In genomic region chr15:50402551-50402950, GRCm38 (mm10) we compare ENCODE assay signal across 27 mouse cellular contexts.
DNase-seq lines count a peak whose midpoint lies in the region; ATAC-seq and TF ChIP-seq lines count a peak whose summit lies in the region.
"Had no signal": no experiment of that assay in that cellular context is flagged by ENCODE, and none has a peak within 500 bp of the region (broad histone marks: within the 10 kb centered on the region; RNA-seq: fewer than 3 reads in every experiment).

No protein-coding gene starts in this region.

- no peak for DNase-seq in spleen, adult 2 months (ENCODE audit: low read depth in 1 of 2, low spot score in 2 of 2)
- no peak for DNase-seq in spleen, adult 12 weeks (ENCODE audit: low spot score)
- no peak for DNase-seq in layer of hippocampus, adult 2 months (ENCODE audit: low spot score in 2 of 2)
- DNase-seq in embryo, embryonic 11 days: no peak
- DNase-seq: adrenal gland, postnatal 36 days; B cell, adult 2 months; cerebellum, adult 11 months; cerebellum, postnatal 10 days; gastrocnemius, adult 2 months; kidney, adult 11 months; kidney, postnatal 4 days; liver; midbrain, embryonic 14.5 days; right cerebral cortex, adult 18-20 months; thymus, adult 18-20 months had no signal

- H3K9me3 ChIP-seq in forebrain, embryonic 15.5 days: no peaks in the 10 kb centered on the region
- H3K9me3 ChIP-seq: embryonic facial prominence, embryonic 12.5 days; forebrain, embryonic 12.5 days; heart, embryonic 10.5 days; hindbrain, embryonic 10.5 days; limb, embryonic 10.5 days; liver, embryonic 15.5 days; lung, embryonic 15.5 days had no signal

- no peak for TF ChIP-seq POLR2A in spleen, adult 2 months (IDR thresholded peaks at IDR 0.05; ENCODE audit: low read depth, low read length)

- H3K27me3 ChIP-seq in spleen, adult 2 months (ENCODE audit: control insufficient read depth, insufficient read depth, low read length): no peaks in the 10 kb centered on the region
- no peaks in the 10 kb centered on the region for H3K27me3 ChIP-seq in forebrain, embryonic 15.5 days
- H3K27me3 ChIP-seq: embryonic facial prominence, embryonic 12.5 days; forebrain, embryonic 12.5 days; liver, embryonic 15.5 days; lung, embryonic 15.5 days had no signal

- H3K4me2 ChIP-seq in forebrain, embryonic 15.5 days (replicated peaks): no peak overlapping the region
- H3K4me2 ChIP-seq: embryonic facial prominence, embryonic 12.5 days; forebrain, embryonic 12.5 days; liver, embryonic 15.5 days; lung, embryonic 15.5 days had no signal

- H3K9ac ChIP-seq in forebrain, embryonic 15.5 days (replicated peaks): no peak overlapping the region
- H3K9ac ChIP-seq: embryonic facial prominence, embryonic 12.5 days; forebrain, embryonic 12.5 days; liver, embryonic 15.5 days; lung, embryonic 15.5 days had no signal

- 13% methylated on average over 1 of the region's 1 CpGs for WGBS in spleen, adult 2 months
- 85% methylated on average over 1 of the region's 1 CpGs for WGBS in forebrain, embryonic 15.5 days

- peak; percentile 70 for ATAC-seq in activated CD4-positive, CD25-positive, alpha-beta regulatory T cell, adult 4 months
- ATAC-seq in inflammation-experienced regulatory T-cells, adult 6 months: peak; percentile 80
- peak; percentile 61; the same call in 1 of the 2 replicates for ATAC-seq in neutrophil, adult 5-6 weeks (ENCODE audit: extremely low read depth, insufficient number of reproducible peaks, low FRiP score, poor library complexity, severe bottlenecking)
- ATAC-seq in forebrain, embryonic 15.5 days (replicated peaks): no peak
- ATAC-seq: hindbrain, postnatal 0 days had no signal

- peak overlapping the region; percentile 13; the same call in 1 of the 2 replicates for H3K27ac ChIP-seq in spleen, adult 2 months (ENCODE audit: insufficient read depth, low read length)
- H3K27ac ChIP-seq in layer of hippocampus, adult 2 months: no peak overlapping the region
- H3K27ac ChIP-seq in forebrain, embryonic 15.5 days (replicated peaks): no peak overlapping the region
- H3K27ac ChIP-seq: embryonic facial prominence, embryonic 12.5 days; forebrain, embryonic 12.5 days; gastrocnemius, adult 2 months; heart, embryonic 10.5 days; hindbrain, embryonic 10.5 days; hindbrain, postnatal 0 days; limb, embryonic 10.5 days; liver, embryonic 15.5 days; lung, embryonic 15.5 days had no signal

- H3K36me3 ChIP-seq in spleen, adult 2 months (ENCODE audit: control insufficient read depth, insufficient read depth, low read length): no peaks in the 10 kb centered on the region
- H3K36me3 ChIP-seq in forebrain, embryonic 15.5 days: no peaks in the 10 kb centered on the region
- H3K36me3 ChIP-seq: embryonic facial prominence, embryonic 12.5 days; forebrain, embryonic 12.5 days; heart, embryonic 10.5 days; hindbrain, embryonic 10.5 days; limb, embryonic 10.5 days; liver, embryonic 15.5 days; lung, embryonic 15.5 days had no signal

- peaks cover 13% of the 10 kb centered on the region; the same call in 1 of the 2 replicates for H3K4me1 ChIP-seq in spleen, adult 2 months (ENCODE audit: control insufficient read depth, insufficient read depth, insufficient read length)
- no peaks in the 10 kb centered on the region for H3K4me1 ChIP-seq in forebrain, embryonic 15.5 days
- H3K4me1 ChIP-seq: embryonic facial prominence, embryonic 12.5 days; forebrain, embryonic 12.5 days; heart, embryonic 10.5 days; hindbrain, embryonic 10.5 days; limb, embryonic 10.5 days; liver, embryonic 15.5 days; lung, embryonic 15.5 days had no signal

- no peak overlapping the region for H3K4me3 ChIP-seq in spleen, adult 2 months (ENCODE audit: extremely low read depth, insufficient read depth, insufficient read length)
- no peak overlapping the region for H3K4me3 ChIP-seq in layer of hippocampus, adult 2 months
- no peak overlapping the region for H3K4me3 ChIP-seq in forebrain, embryonic 15.5 days
- H3K4me3 ChIP-seq: embryonic facial prominence, embryonic 12.5 days; forebrain, embryonic 12.5 days; gastrocnemius, adult 2 months; heart, embryonic 10.5 days; hindbrain, embryonic 10.5 days; limb, embryonic 10.5 days; liver, embryonic 15.5 days; lung, embryonic 15.5 days had no signal

- TF ChIP-seq CTCF in spleen, adult 2 months (IDR thresholded peaks at IDR 0.05; ENCODE audit: extremely low read depth, insufficient read depth, insufficient read length, insufficient replicate concordance): no peak
- TF ChIP-seq CTCF in layer of hippocampus, adult 2 months (conservative IDR thresholded peaks at IDR 0.05): no peak
